Mouse (Mus musculus) intestine, embryonic 16.5 days (tissue): ENCODE measurements around the gene Unc13a. TPM values are rescaled to one million over a fixed set of nuclear protein-coding genes. Genes with fewer than 3 reads are reported as not detected.

Experiments used
- microRNA-seq: library from miRNA; unstranded; fragments of <30 nt; microRNA quantifications from one replicate; pipeline ENCODE4, GENCODE M21; 2016
- polyA plus RNA-seq: library from polyadenylated mRNA; unstranded; fragments of >200 nt; fragmentation: Nextera tagmentation; extraction: Ambion mirVana; gene quantifications from 2 replicates; pipeline ENCODE4 v1.2.1, GENCODE M21; 2015

Gene Unc13a
- polyA plus RNA-seq, 1 experiment from 2014 or later = 0.98 TPM

Small RNA genes within 50 kb of the gene (microRNA-seq; reads per million reads assigned to microRNA genes)
- not detected for gene Mir6769b

Other genes with a start within 250 kb of the Unc13a start
- 24.0 and 25.1 TPM in 2 replicates for gene Abhd8, start 208.1 kb downstream of the Unc13a start, polyA plus RNA-seq
- gene Mrpl34, start 206.8 kb downstream of the Unc13a start, polyA plus RNA-seq = 224 and 234 TPM in 2 replicates
- gene Dda1, start 202.6 kb downstream of the Unc13a start, polyA plus RNA-seq = 88.1 and 91.7 TPM in 2 replicates
- gene Ano8, start 185.8 kb downstream of the Unc13a start, polyA plus RNA-seq = 0.20 and 0.43 TPM in 2 replicates
- 14.0 and 14.9 TPM in 2 replicates for gene Gtpbp3, start 183.7 kb downstream of the Unc13a start, polyA plus RNA-seq
- gene Plvap, start 160.0 kb downstream of the Unc13a start, polyA plus RNA-seq = 70.9 and 80.9 TPM in 2 replicates
- 0.26 and 0.28 TPM in 2 replicates for gene Ccdc194, start 146.0 kb downstream of the Unc13a start, polyA plus RNA-seq
- 38.8 and 42.0 TPM in 2 replicates for gene Bst2, start 134.3 kb downstream of the Unc13a start, polyA plus RNA-seq
- 126 and 130 TPM in 2 replicates for gene Mvb12a, start 128.8 kb downstream of the Unc13a start, polyA plus RNA-seq
- 1.3 and 1.8 TPM in 2 replicates for gene Tmem221, start 112.9 kb downstream of the Unc13a start, polyA plus RNA-seq
- 0.06 TPM in 1 of 2 replicates, not detected in the other for gene Nxnl1, start 105.2 kb downstream of the Unc13a start, polyA plus RNA-seq
- 21.0 and 24.3 TPM in 2 replicates for gene Slc27a1, start 102.9 kb downstream of the Unc13a start, polyA plus RNA-seq
- 244 and 252 TPM in 2 replicates for gene Pgls, start 79.6 kb downstream of the Unc13a start, polyA plus RNA-seq
- gene Fam129c, start 74.1 kb downstream of the Unc13a start, polyA plus RNA-seq = 3.0 and 3.5 TPM in 2 replicates
- gene Colgalt1, start 60.8 kb downstream of the Unc13a start, polyA plus RNA-seq = 68.0 and 70.5 TPM in 2 replicates
- 11.5 and 13.5 TPM in 2 replicates for gene Jak3, start 4.5 kb upstream of the Unc13a start, polyA plus RNA-seq
- gene Insl3, start 17.5 kb upstream of the Unc13a start, polyA plus RNA-seq = 2.4 and 2.5 TPM in 2 replicates
- 19.2 and 20.9 TPM in 2 replicates for gene B3gnt3, start 30.0 kb upstream of the Unc13a start, polyA plus RNA-seq
- 5.0 and 6.4 TPM in 2 replicates for gene Fcho1, start 54.0 kb upstream of the Unc13a start, polyA plus RNA-seq
- 4.6 and 5.1 TPM in 2 replicates for gene Zfp709, start 210.3 kb upstream of the Unc13a start, polyA plus RNA-seq
- gene Zfp882, start 236.9 kb upstream of the Unc13a start, polyA plus RNA-seq = 3.0 and 3.8 TPM in 2 replicates
- 18.5 and 21.6 TPM in 2 replicates for gene Zfp617, start 236.9 kb upstream of the Unc13a start, polyA plus RNA-seq